Mouse (Mus musculus) bone marrow macrophage, adult 2 months (primary cell): ENCODE measurements at regions not wholly inside any gene's neighbourhood (a gene's known extent, or its start where the extent isn't known, plus 50 kb on each side); places are given as distances from the start of the nearest gene placed in this dataset.

Experiments used
- CTCF ChIP-seq: IDR thresholded peaks from 2 replicates; pipeline ENCODE4 v1.5.1; 2012; ENCODE audit warnings: low read depth, mild to moderate bottlenecking, low read length, moderate library complexity
- POLR2A ChIP-seq: IDR thresholded peaks from 2 replicates; pipeline ENCODE4 v1.6.1; 2012; ENCODE audit warnings: mild to moderate bottlenecking, low read depth, low read length, borderline replicate concordance

DNA sequence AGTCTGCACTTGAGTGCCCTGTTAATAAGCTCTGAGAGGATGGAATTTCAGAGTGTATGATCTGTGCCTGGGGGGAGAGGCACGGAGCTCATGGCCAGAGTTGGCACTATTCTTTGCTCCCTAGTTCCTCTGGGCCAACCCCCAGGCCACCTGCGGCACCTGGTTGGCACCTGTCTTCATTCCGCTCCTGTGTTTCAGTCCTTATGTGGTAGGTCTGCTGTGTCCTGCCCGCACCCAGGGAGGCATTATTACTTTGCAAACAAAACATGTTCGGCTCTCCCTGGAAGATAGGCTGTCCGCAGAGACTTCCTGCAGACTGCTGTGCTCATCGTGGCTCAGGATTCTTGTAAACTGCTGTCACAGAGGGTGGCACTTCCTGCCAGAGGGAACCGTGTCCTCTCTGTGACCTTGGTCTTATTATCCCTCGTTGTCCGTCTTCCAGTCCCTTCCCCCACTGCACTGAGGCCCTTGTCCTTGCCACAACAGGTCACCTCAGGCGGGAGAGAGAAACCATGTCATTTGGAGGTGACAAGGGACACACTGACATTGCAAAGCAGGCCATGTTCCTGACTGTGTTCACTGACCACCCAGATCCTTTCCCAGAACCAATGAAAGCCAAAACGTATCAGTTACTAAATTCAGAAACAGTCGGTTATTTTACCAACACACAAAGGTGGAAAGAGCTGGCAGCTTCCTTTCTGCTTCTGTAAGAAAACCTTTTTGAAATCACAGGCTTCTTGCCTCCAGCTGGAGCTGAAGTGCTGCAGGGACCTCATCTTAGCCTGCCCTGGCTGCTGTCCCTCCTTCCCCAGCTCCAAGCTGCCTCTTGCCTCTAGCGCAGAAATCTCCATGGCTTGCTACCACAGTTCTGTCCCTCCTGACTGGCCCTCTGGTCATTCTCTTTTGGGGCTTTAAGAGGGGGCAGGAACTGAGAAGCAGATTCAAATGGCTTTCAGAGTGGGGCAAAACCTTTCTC is 777.0 kb upstream of the Car8 start:
- TF ChIP-seq POLR2A = no peak
- TF ChIP-seq CTCF = no peak
